Mouse (Mus musculus) thymus, postnatal 25 days (tissue): ENCODE data around the gene Hsd3b6.
"Not testable (repeated sequence)": the region's sequence is repeated elsewhere in the genome, so short reads cannot be mapped to it uniquely, and the experiment has no call there.

Source experiments
- DNase-seq: peaks from one replicate; pipeline ENCODE4 v3.0.0; 2022

The Hsd3b6 gene

GRCm38 (mm10) chr3:98814101-98814670 lies at the start of gene Hsd3b6:
TSS of gene Hsd3b6 (minus strand) at chr3:98814443.
- DNase-seq, result no peak

- DNase-seq, result no peak
Observed at GRCm38 (mm10) chr3:98862800-98863199, 48.6 kb upstream of the Hsd3b6 start.

GRCm38 (mm10) chr3:98859576-98859975 lies 45.3 kb upstream of the Hsd3b6 start, which contains the start of gene Hsd3b1:
TSS of gene Hsd3b1 (minus strand) at chr3:98859794.
- DNase-seq, result no peak

GRCm38 (mm10) chr3:98858051-98858450 lies 43.8 kb upstream of the Hsd3b6 start:
- no peak for DNase-seq

GRCm38 (mm10) chr3:98856892-98857291 lies 42.6 kb upstream of the Hsd3b6 start:
- no peak for DNase-seq

GRCm38 (mm10) chr3:98855160-98855559 lies 40.9 kb upstream of the Hsd3b6 start:
- DNase-seq, result no peak

- no peak for DNase-seq
Observed at GRCm38 (mm10) chr3:98853685-98854084, 39.4 kb upstream of the Hsd3b6 start.

- no peak for DNase-seq
Observed at GRCm38 (mm10) chr3:98853051-98853450, 38.8 kb upstream of the Hsd3b6 start.

GRCm38 (mm10) chr3:98852631-98853030 lies 38.4 kb upstream of the Hsd3b6 start:
- no peak for DNase-seq

GRCm38 (mm10) chr3:98851853-98852252 lies 37.6 kb upstream of the Hsd3b6 start:
- DNase-seq, result no peak

GRCm38 (mm10) chr3:98850262-98850661 lies 36.0 kb upstream of the Hsd3b6 start:
- no peak for DNase-seq

- DNase-seq, result no peak
Observed at GRCm38 (mm10) chr3:98848898-98849297, 34.7 kb upstream of the Hsd3b6 start.

GRCm38 (mm10) chr3:98812653-98813052 lies 1.6 kb downstream of the Hsd3b6 start:
- DNase-seq, result not testable (repeated sequence)

- DNase-seq, result not testable (repeated sequence)
Observed at GRCm38 (mm10) chr3:98805032-98805431, 9.2 kb downstream of the Hsd3b6 start.

GRCm38 (mm10) chr3:98786551-98786950 lies 27.7 kb downstream of the Hsd3b6 start:
- DNase-seq, result no peak

- DNase-seq, result no peak
Observed at GRCm38 (mm10) chr3:98782181-98782868, 31.9 kb downstream of the Hsd3b6 start.

- DNase-seq, result no peak
Observed at GRCm38 (mm10) chr3:98780921-98781320, 33.3 kb downstream of the Hsd3b6 start.

GRCm38 (mm10) chr3:98764155-98764554 lies 50.1 kb downstream of the Hsd3b6 start:
- no peak for DNase-seq

- DNase-seq, result no peak
Observed at GRCm38 (mm10) chr3:98756836-98757235, 57.4 kb downstream of the Hsd3b6 start.
